Mouse (Mus musculus) layer of hippocampus, adult 8-10 months (tissue): ENCODE data around the gene Grcc10. TPM values are rescaled to one million over a fixed set of nuclear protein-coding genes. Genes with fewer than 3 reads are reported as not detected.

Source experiments
- DNase-seq, 2 experiments: peaks; one replicate each; pipeline ENCODE4 v3.0.0; 2022; ENCODE audit warnings: low spot score in 2 of 2
- total RNA-seq, 4 experiments: library from RNA; stranded (reverse); gene quantifications; 2 replicates each; pipeline ENCODE4 v1.2.4; 2022

The Grcc10 gene
- total RNA-seq, 4 experiments from 2014 or later: 311 to 385 (median 325) TPM

GRCm38 (mm10) chr6:124757351-124757880 lies 16.2 kb upstream of the Grcc10 start:
- DNase-seq: no peak

DNA sequence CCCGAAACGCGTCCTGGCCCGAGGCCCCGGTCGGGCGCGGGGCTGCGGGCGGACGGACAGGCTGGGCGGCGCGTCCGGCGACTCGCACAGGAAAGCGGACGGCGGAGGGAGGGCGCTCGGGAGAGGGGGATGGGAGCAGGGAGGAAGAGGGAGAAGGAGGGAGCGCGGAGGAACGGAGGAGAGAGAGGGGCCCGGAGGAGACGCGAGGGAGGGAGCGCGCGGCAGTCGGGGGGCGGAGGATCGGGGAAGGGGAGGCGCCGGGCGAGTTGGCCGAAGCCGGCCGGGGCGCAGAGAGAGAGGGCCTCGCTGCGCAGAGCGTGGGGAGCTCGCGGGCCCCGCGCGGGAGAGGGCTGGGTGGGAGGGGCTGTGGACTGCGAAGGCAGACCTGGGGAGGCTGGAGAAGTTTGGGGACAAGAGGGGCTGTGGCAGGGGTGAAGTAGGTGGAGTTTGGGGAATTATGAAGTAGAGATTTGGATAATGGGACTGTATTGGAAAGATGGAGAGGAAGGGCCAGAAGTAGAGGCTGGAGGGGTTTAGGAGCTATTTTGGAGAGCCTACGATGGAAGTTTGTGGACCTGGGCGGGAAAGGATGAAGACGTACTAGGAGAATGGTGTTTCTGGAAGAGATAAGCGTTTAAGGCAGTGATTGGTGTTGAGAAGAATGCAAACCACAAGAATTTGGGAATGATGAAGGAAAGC lies 15.6 kb upstream of the Grcc10 start:
- DNase-seq: peak in 1 of 2 experiments; percentile 75

- no peak for DNase-seq
These were observed 14.8 kb upstream of the Grcc10 start, which contains the start of the genes Gm45234 and Atn1 for GRCm38 (mm10) chr6:124755831-124756595. Gm45234 (minus strand) TSS chr6:124756021. Atn1 (minus strand) TSS chr6:124756524.

DNA sequence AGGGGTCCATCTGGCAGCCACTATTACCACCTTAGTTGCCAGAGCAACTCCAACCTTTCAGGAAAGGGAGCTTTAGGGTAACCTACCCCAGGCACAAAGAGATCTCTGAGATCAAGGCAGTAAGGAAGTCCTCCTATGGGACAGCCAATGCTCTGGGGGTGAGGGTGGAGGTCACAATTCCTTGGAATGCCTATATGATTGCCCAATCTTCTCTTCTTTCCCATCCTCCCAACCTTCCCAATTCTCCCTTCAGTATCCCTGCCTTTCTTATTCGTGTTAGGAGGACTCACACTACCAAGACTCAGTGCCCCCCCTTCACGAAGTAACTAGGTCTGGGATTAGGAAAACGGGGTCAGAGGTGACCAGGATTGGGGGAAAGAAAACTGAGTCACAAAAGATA lies 14.1 kb upstream of the Grcc10 start:
- DNase-seq: no peak

DNA sequence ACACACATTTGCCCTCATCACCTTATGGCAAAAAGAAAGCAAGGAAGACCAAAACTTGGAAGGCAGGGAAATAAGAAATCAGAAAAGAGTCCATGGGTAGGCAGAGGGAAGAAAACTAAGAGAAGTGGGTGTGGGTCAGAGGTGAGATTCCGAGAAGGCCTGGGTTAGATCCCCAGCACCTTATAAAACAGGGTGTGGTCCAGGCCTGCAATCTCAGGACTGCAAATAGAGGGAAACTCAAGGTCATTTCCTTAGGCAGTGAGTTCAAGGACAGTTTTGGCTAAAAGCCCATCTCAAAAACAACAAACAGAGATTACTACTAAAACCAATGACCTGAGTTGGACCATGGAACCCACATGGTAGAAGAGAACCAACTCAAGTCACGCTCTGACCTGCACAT lies 12.7 kb upstream of the Grcc10 start:
- DNase-seq: no peak

- no peak for DNase-seq
These were observed 9.2 kb upstream of the Grcc10 start for GRCm38 (mm10) chr6:124750405-124750804.

DNA sequence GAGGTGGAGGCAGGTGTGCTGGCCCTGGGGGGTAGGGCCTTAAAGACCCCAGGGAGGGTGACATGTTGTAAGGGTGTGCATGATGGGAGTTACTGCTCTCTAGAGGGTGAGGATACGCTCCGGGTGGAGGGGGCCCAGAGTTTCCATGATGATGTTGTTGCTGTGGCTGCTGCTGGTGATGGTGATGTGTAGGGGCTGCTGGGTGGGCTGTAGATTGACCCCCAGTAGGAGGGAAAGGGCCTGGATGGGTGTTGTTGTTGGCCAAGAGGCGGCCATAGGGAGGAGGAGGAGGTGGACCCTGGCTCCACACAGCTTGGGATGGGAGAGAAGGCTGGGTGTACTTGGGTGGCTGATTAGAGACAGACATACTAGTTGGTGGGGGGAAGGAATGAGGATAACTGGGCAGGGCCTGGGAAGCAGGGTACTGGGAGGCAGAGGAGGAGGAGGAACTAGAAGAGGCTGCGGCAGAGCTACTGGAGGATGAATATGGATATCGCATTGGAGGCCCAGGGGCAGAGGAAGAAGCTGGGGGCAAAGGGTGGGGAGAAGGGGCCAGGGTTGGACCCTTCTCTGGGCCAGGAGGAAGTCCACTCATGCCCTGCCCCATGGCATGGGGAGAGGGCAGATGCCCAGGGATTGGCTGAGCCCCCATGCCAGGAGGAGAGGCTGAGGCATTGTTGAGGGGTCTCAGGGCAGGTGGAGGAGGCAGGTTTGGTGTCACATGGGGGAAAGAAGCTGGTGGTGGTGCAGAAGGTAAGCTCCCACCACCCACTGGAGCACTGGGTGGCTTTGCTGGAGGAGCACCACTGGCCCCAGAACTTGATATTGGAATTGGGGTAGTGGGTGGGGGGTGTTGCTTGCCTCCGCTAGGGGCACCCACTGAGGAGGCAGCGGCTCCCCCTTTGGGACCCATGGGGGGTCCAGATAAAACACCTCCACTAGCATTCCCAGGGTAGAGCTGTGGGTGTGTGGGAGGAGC lies 5.8 kb upstream of the Grcc10 start:
- no peak for DNase-seq

- DNase-seq: no peak
These were observed 5.1 kb upstream of the Grcc10 start for GRCm38 (mm10) chr6:124746296-124746605.

GRCm38 (mm10) chr6:124745490-124746295 lies 4.5 kb upstream of the Grcc10 start:
- peak; percentile 90 to 93 for DNase-seq

GRCm38 (mm10) chr6:124744755-124745321 lies 3.7 kb upstream of the Grcc10 start:
- DNase-seq: no peak

GRCm38 (mm10) chr6:124743647-124744046 lies 2.5 kb upstream of the Grcc10 start:
- no peak for DNase-seq

GRCm38 (mm10) chr6:124742839-124743514 lies 1.8 kb upstream of the Grcc10 start:
- DNase-seq: no peak

GRCm38 (mm10) chr6:124741842-124742241 lies 668 bp upstream of the Grcc10 start:
- DNase-seq: no peak

DNA sequence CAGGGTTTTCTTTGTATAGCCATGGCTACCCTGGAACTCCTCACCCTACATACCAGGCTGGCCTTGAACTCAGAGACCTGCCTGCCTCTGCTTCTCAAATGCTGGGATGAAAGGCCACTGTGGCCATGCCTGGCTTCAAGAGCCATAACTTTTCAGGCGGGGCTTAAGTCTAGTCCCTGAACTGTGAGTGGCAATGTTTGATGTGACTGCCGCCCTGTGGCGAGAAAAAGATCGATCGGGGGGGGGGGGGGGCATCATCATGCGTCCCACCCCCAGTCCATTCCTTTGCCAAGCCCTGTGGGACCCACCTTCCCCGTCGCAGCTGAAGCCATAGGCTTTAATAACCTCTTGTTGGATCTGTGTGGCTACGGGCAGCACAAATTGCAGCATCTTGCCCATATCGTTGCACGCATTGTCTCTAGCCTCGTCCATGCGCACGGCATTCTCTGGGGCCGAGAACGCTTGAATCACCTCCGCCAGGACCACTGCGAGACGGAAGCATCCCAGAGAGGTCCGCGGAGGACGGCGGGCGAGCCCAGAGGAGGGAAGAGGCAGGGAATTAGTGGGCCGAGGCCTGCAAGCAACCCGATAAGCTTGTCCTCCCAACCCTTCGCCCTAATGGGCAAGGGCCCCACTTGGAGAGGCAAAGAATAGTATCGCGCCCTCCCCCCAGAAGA lies 825 bp downstream of the Grcc10 start:
- no peak for DNase-seq

DNA sequence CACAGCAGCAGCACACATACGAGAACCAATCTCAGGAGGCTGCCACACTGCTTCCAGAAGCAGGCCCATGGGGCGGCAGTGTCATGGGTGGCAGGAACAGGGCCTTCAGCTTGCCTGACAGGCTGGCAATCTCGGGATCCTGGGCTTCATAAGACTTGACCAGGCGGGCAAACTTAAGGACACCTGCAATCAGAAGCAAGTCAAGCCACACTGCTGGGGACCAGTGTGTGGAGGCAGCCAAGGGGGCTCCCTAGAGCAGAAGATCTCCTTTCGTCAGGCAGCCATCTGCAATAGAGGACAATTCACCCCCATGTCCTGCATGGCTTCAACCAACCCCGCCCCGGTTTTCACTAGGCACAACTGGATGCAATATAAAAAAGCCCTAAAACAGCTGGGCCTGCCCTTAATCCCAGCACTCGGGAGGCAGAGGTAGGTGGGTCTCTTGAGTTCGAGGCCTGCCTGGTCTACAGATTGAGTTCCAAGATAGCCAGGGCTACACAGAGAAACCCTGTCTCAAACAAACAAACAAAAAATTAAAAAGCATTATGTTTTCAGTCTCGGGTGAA lies 1.9 kb downstream of the Grcc10 start:
- no peak for DNase-seq

DNA sequence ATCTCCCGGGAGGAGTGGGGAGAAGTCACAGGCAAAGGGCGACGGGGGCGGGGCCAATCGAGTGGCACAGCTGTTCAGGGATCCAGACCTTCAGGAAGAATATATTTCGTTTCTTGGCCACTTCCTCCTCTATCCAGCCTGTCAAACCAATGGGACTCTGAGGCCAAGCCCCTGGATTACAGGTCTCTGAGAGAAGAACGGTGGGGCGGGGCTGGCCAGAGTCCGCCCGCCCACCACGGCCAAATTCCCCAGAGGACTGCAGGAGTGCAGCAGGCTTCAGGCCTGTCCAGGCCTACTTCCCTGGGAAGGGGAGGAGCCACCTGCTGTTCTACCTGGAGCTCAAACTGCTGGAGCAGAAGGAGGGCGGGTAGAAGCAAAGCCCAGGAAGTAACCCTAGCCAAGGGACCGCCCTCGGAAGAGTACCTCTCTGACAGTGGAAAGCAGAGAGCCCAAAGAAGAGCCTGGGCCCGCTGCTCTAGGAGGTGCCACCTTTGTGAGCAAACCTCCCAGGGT lies 2.6 kb downstream of the Grcc10 start, which contains the start of gene Ptpn6:
Ptpn6 (minus strand) TSS at position 204 of the 513 bp plus-strand sequence.
- no peak for DNase-seq

DNA sequence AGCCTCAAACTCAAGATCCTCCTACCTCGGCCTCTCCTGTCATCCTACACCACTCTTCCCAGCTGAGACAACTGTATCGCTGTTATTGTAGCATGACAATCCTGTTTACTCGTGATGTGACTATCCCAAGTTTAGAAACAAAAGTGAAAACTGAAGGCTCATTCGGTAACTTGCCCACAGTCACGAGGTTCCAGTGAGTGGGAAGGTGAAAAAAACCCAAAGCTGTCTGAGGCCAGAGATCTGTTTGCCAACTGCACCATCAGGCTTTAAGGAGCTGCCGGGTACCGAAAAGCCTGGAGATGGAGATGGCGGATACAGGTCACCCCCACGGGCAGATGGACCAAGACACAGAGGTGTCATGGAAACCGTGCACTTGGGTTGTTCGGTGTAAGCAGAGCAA lies 4.1 kb downstream of the Grcc10 start:
- DNase-seq: no peak

- no peak for DNase-seq
These were observed 6.8 kb downstream of the Grcc10 start for GRCm38 (mm10) chr6:124734417-124734816.
